Mouse (Mus musculus) c-Kit-positive CD71-negative TER-119-negative erythroid progenitor cells, embryonic 14.5 days (primary cell): ENCODE data around the gene Csrnp2.
A peak's percentile ranks its signal among the peaks of the same experiment; 100 is the strongest.
"Not testable (repeated sequence)": the region's sequence is repeated elsewhere in the genome, so short reads cannot be mapped to it uniquely, and the experiment has no call there.

Experiments used
- DNase-seq: peaks from one replicate; pipeline ENCODE4 v3.0.0-alpha.2; 2013; ENCODE audit warnings: low read depth

The Csrnp2 gene

GRCm38 (mm10) chr15:100495102-100495501 is at the start of gene Csrnp2:
Csrnp2 (minus strand) TSS chr15:100495488.
- DNase-seq = peak; percentile 77

GRCm38 (mm10) chr15:100543651-100544030 is 48.4 kb upstream of the Csrnp2 start:
- DNase-seq = not testable (repeated sequence)

- not testable (repeated sequence) for DNase-seq
Measured at GRCm38 (mm10) chr15:100542876-100543650, 47.8 kb upstream of the Csrnp2 start.

GRCm38 (mm10) chr15:100541426-100541825 is 46.1 kb upstream of the Csrnp2 start:
- DNase-seq = no peak

GRCm38 (mm10) chr15:100541001-100541400 is 45.7 kb upstream of the Csrnp2 start:
- DNase-seq = not testable (repeated sequence)

GRCm38 (mm10) chr15:100539411-100539810 is 44.1 kb upstream of the Csrnp2 start:
- DNase-seq = no peak

- peak; percentile 53 for DNase-seq
Measured at GRCm38 (mm10) chr15:100537913-100538312, 42.6 kb upstream of the Csrnp2 start.

- no peak for DNase-seq
Measured at GRCm38 (mm10) chr15:100527900-100528299, 32.6 kb upstream of the Csrnp2 start.

GRCm38 (mm10) chr15:100525405-100525804 is 30.1 kb upstream of the Csrnp2 start:
- DNase-seq = no peak

GRCm38 (mm10) chr15:100520306-100520705 is 25.0 kb upstream of the Csrnp2 start:
- no peak for DNase-seq

- no peak for DNase-seq
Measured at GRCm38 (mm10) chr15:100515121-100515520, 19.8 kb upstream of the Csrnp2 start.

GRCm38 (mm10) chr15:100513387-100513786 is 18.1 kb upstream of the Csrnp2 start:
- no peak for DNase-seq

GRCm38 (mm10) chr15:100510072-100510471 is 14.8 kb upstream of the Csrnp2 start:
- DNase-seq = no peak

- no peak for DNase-seq
Measured at GRCm38 (mm10) chr15:100508454-100509167, 13.3 kb upstream of the Csrnp2 start.

GRCm38 (mm10) chr15:100499506-100499905 is 4.2 kb upstream of the Csrnp2 start:
- DNase-seq = not testable (repeated sequence)

GRCm38 (mm10) chr15:100494647-100495046 is 641 bp downstream of the Csrnp2 start:
- no peak for DNase-seq

GRCm38 (mm10) chr15:100491966-100492365 is 3.3 kb downstream of the Csrnp2 start:
- DNase-seq = no peak

- DNase-seq = no peak
Measured at GRCm38 (mm10) chr15:100489263-100489662, 6.0 kb downstream of the Csrnp2 start.

GRCm38 (mm10) chr15:100488297-100488696 is 7.0 kb downstream of the Csrnp2 start:
- not testable (repeated sequence) for DNase-seq

GRCm38 (mm10) chr15:100487050-100487449 is 8.2 kb downstream of the Csrnp2 start:
- DNase-seq = no peak

GRCm38 (mm10) chr15:100486450-100486849 is 8.8 kb downstream of the Csrnp2 start:
- DNase-seq = no peak

- no peak for DNase-seq
Measured at GRCm38 (mm10) chr15:100485576-100485975, 9.7 kb downstream of the Csrnp2 start.

- DNase-seq = no peak
Measured at GRCm38 (mm10) chr15:100478925-100479324, 16.4 kb downstream of the Csrnp2 start.
